Mouse (Mus musculus) forebrain, embryonic 14.5 days (tissue): Measurements from ENCODE around the gene Bloc1s3. TPM values are rescaled to one million over a fixed set of nuclear protein-coding genes. Genes with fewer than 3 reads are reported as not detected.

Experiments
- ATAC-seq: fragments of 200-750 bp; cut with Nextera tagmentation; 2 replicates; pipeline ENCODE4 v1.8.0; 2017; ENCODE audit warnings: mild to moderate bottlenecking, moderate library complexity
- DNase-seq: peaks from one replicate; pipeline ENCODE4 v3.0.0-alpha.2; 2015; ENCODE audit warnings: low spot score
- H3K27ac ChIP-seq: fragments of 300-500 bp; sonication (generic); 2 replicates; pipeline ENCODE4 v1.5.1; 2014; ENCODE audit warnings: low read depth, mild to moderate bottlenecking, control low read depth, low read length, moderate library complexity
- H3K27me3 ChIP-seq: fragments of 300-500 bp; sonication (generic); replicated peaks from 2 replicates; pipeline ENCODE4 v1.6.1; 2014; ENCODE audit warnings: low read length, control low read depth, mixed read lengths; ENCODE audit not compliant: control insufficient read depth, insufficient read depth
- H3K36me3 ChIP-seq: fragments of 300-500 bp; sonication (generic); 2 replicates; pipeline ENCODE4 v1.6.1; 2014; ENCODE audit warnings: low read length, control low read depth; ENCODE audit not compliant: control insufficient read depth, insufficient read depth
- H3K4me1 ChIP-seq: fragments of 300-500 bp; sonication (generic); 2 replicates; pipeline ENCODE4 v1.6.1; 2014; ENCODE audit warnings: antibody characterized with exemption, low read length, control low read depth; ENCODE audit not compliant: control insufficient read depth, insufficient read depth
- H3K4me2 ChIP-seq: fragments of 300-500 bp; sonication (generic); 2 replicates; pipeline ENCODE4 v1.6.1; 2014; ENCODE audit warnings: mild to moderate bottlenecking, control low read depth, low read length
- H3K4me3 ChIP-seq: fragments of 300-500 bp; sonication (generic); 2 replicates; pipeline ENCODE4 v1.5.1; 2014; ENCODE audit warnings: low read depth, low read length, control low read depth
- H3K9ac ChIP-seq: fragments of 300-500 bp; sonication (generic); 2 replicates; pipeline ENCODE4 v1.6.1; 2014; ENCODE audit warnings: mild to moderate bottlenecking, low read length, control low read depth, moderate library complexity
- H3K9me3 ChIP-seq: fragments of 300-500 bp; sonication (generic); replicated peaks from 2 replicates; pipeline ENCODE4 v1.6.1; 2016; ENCODE audit warnings: low read length, control low read depth, mixed read lengths; ENCODE audit not compliant: control insufficient read depth
- WGBS: fragments of 180-500 bp; shearing (Covaris S2); extraction: QIAGEN DNeasy Blood & Tissue Kit; methylation state at CpG from one replicate; pipeline ENCODE4 v1.1.7; 2014; 5-methylcytosine and 5-hydroxymethylcytosine counted together
- polyA plus RNA-seq: library from polyadenylated mRNA; unstranded; fragments of >200 nt; fragmentation: Nextera tagmentation; extraction: Ambion mirVana; gene quantifications from 2 replicates; pipeline ENCODE4 v1.2.1, GENCODE M21; 2014

Bloc1s3 gene
- polyA plus RNA-seq, 1 experiment from 2014 or later = 2.3 TPM

- 4% methylated on average over 18 of the region's 18 CpGs for WGBS
- no peaks in the 10 kb centered on the region for H3K36me3 ChIP-seq
- no peak for DNase-seq
- H3K27ac ChIP-seq = 0 out of 2 replicates have a peak overlapping the region, but pooled peaks have one; percentile 27
- peaks cover 10% of the 10 kb centered on the region for H3K4me1 ChIP-seq
- H3K27me3 ChIP-seq = no peaks in the 10 kb centered on the region
- peak overlapping the region; percentile 83 for H3K4me3 ChIP-seq
- H3K4me2 ChIP-seq = peak overlapping the region; percentile 93
- ATAC-seq = peak; percentile 0; the same call in 1 of the 2 replicates
- H3K9me3 ChIP-seq = no peaks in the 10 kb centered on the region
- peak overlapping the region; percentile 84 for H3K9ac ChIP-seq
Measured at GRCm38 (mm10) chr7:19507612-19507981, 570 bp downstream of the Bloc1s3 start.

GRCm38 (mm10) chr7:19506969-19507611 lies 1.1 kb downstream of the Bloc1s3 start:
- peak; percentile 24; the same call in 1 of the 2 replicates for ATAC-seq
- peak overlapping the region; percentile 84 for H3K9ac ChIP-seq
- H3K4me1 ChIP-seq = peaks cover 10% of the 10 kb centered on the region
- H3K27me3 ChIP-seq = no peaks in the 10 kb centered on the region
- peak overlapping the region; percentile 83 for H3K4me3 ChIP-seq
- H3K36me3 ChIP-seq = no peaks in the 10 kb centered on the region
- H3K27ac ChIP-seq = peak overlapping the region; percentile 21; the same call in 1 of the 2 replicates
- H3K4me2 ChIP-seq = peak overlapping the region; percentile 93
- WGBS = under 1% methylated on average over 71 of the region's 71 CpGs
- peak; percentile 82 for DNase-seq
- H3K9me3 ChIP-seq = no peaks in the 10 kb centered on the region

- peak overlapping the region; percentile 93 for H3K4me2 ChIP-seq
- no peaks in the 10 kb centered on the region for H3K27me3 ChIP-seq
- peak overlapping the region; percentile 83; the same call in 1 of the 2 replicates for H3K4me3 ChIP-seq
- no peak for ATAC-seq
- H3K4me1 ChIP-seq = peaks cover 10% of the 10 kb centered on the region
- DNase-seq = no peak
- 21% methylated on average over 6 of the region's 6 CpGs for WGBS
- H3K9me3 ChIP-seq = no peaks in the 10 kb centered on the region
- peak overlapping the region; percentile 84 for H3K9ac ChIP-seq
- H3K36me3 ChIP-seq = no peaks in the 10 kb centered on the region
- H3K27ac ChIP-seq = no peak overlapping the region
Measured at GRCm38 (mm10) chr7:19506326-19506725, 1.8 kb downstream of the Bloc1s3 start.

GRCm38 (mm10) chr7:19503481-19504068 lies 4.6 kb downstream of the Bloc1s3 start:
- Histone ChIP-seq H3K36me3 (no peaks in the 10 kb centered on the region), H3K4me1 (peaks cover 10% of the 10 kb centered on the region), H3K9ac (no peak overlapping the region), H3K4me3 (no peak overlapping the region), H3K27me3 (no peaks in the 10 kb centered on the region), H3K27ac (no peak overlapping the region), H3K9me3 (no peaks in the 10 kb centered on the region), H3K4me2 (no peak overlapping the region)
- WGBS = 41% methylated on average over 5 of the region's 5 CpGs
- DNase-seq (peak; percentile 62), ATAC-seq (no peak)

- 81% methylated on average over 4 of the region's 4 CpGs for WGBS
- Histone ChIP-seq H3K36me3 (no peaks in the 10 kb centered on the region), H3K27me3 (no peaks in the 10 kb centered on the region), H3K9ac (no peak overlapping the region), H3K27ac (no peak overlapping the region), H3K4me3 (no peak overlapping the region), H3K9me3 (no peaks in the 10 kb centered on the region), H3K4me1 (0 out of 2 replicates have a peak, but pooled peaks cover 4% of the 10 kb centered on the region), H3K4me2 (no peak overlapping the region)
- DNase-seq (no peak), ATAC-seq (no peak)
Measured at GRCm38 (mm10) chr7:19501658-19502057, 6.5 kb downstream of the Bloc1s3 start.

- H3K9me3 ChIP-seq = no peaks in the 10 kb centered on the region
- DNase-seq = no peak
- no peak overlapping the region for H3K4me3 ChIP-seq
- H3K27ac ChIP-seq = no peak overlapping the region
- no peak for ATAC-seq
- H3K27me3 ChIP-seq = no peaks in the 10 kb centered on the region
- no peaks in the 10 kb centered on the region for H3K36me3 ChIP-seq
- no peak overlapping the region for H3K4me2 ChIP-seq
- H3K9ac ChIP-seq = no peak overlapping the region
- no peaks in the 10 kb centered on the region for H3K4me1 ChIP-seq
- 74% methylated on average over 12 of the region's 12 CpGs for WGBS
Measured at GRCm38 (mm10) chr7:19500420-19501363, 7.5 kb downstream of the Bloc1s3 start.

GRCm38 (mm10) chr7:19498326-19498725 lies 9.8 kb downstream of the Bloc1s3 start:
- no peaks in the 10 kb centered on the region for H3K36me3 ChIP-seq
- no peak overlapping the region for H3K4me3 ChIP-seq
- H3K4me1 ChIP-seq = no peaks in the 10 kb centered on the region
- H3K9ac ChIP-seq = no peak overlapping the region
- DNase-seq = no peak
- no peaks in the 10 kb centered on the region for H3K9me3 ChIP-seq
- WGBS = 88% methylated on average over 4 of the region's 4 CpGs
- H3K4me2 ChIP-seq = no peak overlapping the region
- H3K27me3 ChIP-seq = no peaks in the 10 kb centered on the region
- no peak overlapping the region for H3K27ac ChIP-seq
- ATAC-seq = no peak

GRCm38 (mm10) chr7:19496214-19496555 lies 12.0 kb downstream of the Bloc1s3 start:
- Histone ChIP-seq H3K4me2 (no peak overlapping the region), H3K27me3 (peaks cover 12% of the 10 kb centered on the region), H3K4me1 (no peaks in the 10 kb centered on the region), H3K9ac (no peak overlapping the region), H3K36me3 (no peaks in the 10 kb centered on the region), H3K4me3 (no peak overlapping the region), H3K9me3 (no peaks in the 10 kb centered on the region), H3K27ac (no peak overlapping the region)
- ATAC-seq (no peak), DNase-seq (no peak)
- 79% methylated on average over 5 of the region's 5 CpGs for WGBS
